ENCODE assay signal across 9 mouse cellular contexts in genomic region chr17:35236996-35237395, GRCm38 (mm10). TPM values are rescaled to one million over a fixed set of nuclear protein-coding genes. Genes with fewer than 3 reads are reported as not detected.
DNase-seq lines count a peak whose midpoint lies in the region; ATAC-seq lines count a peak whose summit lies in the region.
"Had no signal": no experiment of that assay in that cellular context is flagged by ENCODE, and none has a peak within 500 bp of the region (broad histone marks: within the 10 kb centered on the region; RNA-seq: fewer than 3 reads in every experiment).

No protein-coding gene starts in this region.

- H3K36me3 ChIP-seq in kidney, embryonic 15.5 days, result peaks cover 12% of the 10 kb centered on the region
- H3K36me3 ChIP-seq in forebrain, embryonic 16.5 days (ENCODE audit: control insufficient read depth, insufficient read depth), result no peaks in the 10 kb centered on the region
- H3K36me3 ChIP-seq in midbrain, embryonic 15.5 days (replicated peaks), result no peaks in the 10 kb centered on the region
- no peaks in the 10 kb centered on the region; the same call in 1 of the 2 replicates for H3K36me3 ChIP-seq in kidney, embryonic 14.5 days (ENCODE audit: control insufficient read depth, insufficient read depth, low read length)

- WGBS in kidney, embryonic 15.5 days, result 73% methylated on average over 9 of the region's 9 CpGs
- 80% methylated on average over 9 of the region's 9 CpGs for WGBS in forebrain, embryonic 16.5 days
- WGBS in midbrain, embryonic 15.5 days, result 77% methylated on average over 9 of the region's 9 CpGs
- 75% methylated on average over 9 of the region's 9 CpGs for WGBS in kidney, embryonic 14.5 days

- DNase-seq in kidney, postnatal 10 days, result no peak
- peak; percentile 41 to 55 for DNase-seq in cerebellum, postnatal 36 days
- no peak for DNase-seq in ovary, postnatal 10 days (ENCODE audit: low spot score)

- no peak overlapping the region for H3K27ac ChIP-seq in kidney, embryonic 15.5 days
- peak overlapping the region; percentile 97 for H3K27ac ChIP-seq in forebrain, embryonic 16.5 days (ENCODE audit: low read length)
- peak overlapping the region; percentile 93 for H3K27ac ChIP-seq in midbrain, embryonic 15.5 days
- H3K27ac ChIP-seq in kidney, embryonic 14.5 days (ENCODE audit: low read depth, low read length), result no peak overlapping the region

- H3K4me3 ChIP-seq in kidney, embryonic 15.5 days (replicated peaks), result peak overlapping the region; percentile 67; the same call in 1 of the 2 replicates
- peak overlapping the region; percentile 65 for H3K4me3 ChIP-seq in forebrain, embryonic 16.5 days (replicated peaks; ENCODE audit: low read length)
- peak overlapping the region; percentile 56 for H3K4me3 ChIP-seq in midbrain, embryonic 15.5 days
- no peak overlapping the region for H3K4me3 ChIP-seq in kidney, embryonic 14.5 days (ENCODE audit: low read length)

- no peaks in the 10 kb centered on the region for H3K9me3 ChIP-seq in kidney, embryonic 15.5 days (replicated peaks)
- H3K9me3 ChIP-seq in forebrain, embryonic 16.5 days (ENCODE audit: control insufficient read depth, low read length), result no peaks in the 10 kb centered on the region
- no peaks in the 10 kb centered on the region for H3K9me3 ChIP-seq in midbrain, embryonic 15.5 days
- no peaks in the 10 kb centered on the region for H3K9me3 ChIP-seq in kidney, embryonic 14.5 days (ENCODE audit: control insufficient read depth, low read length)

- no peaks in the 10 kb centered on the region for H3K27me3 ChIP-seq in kidney, embryonic 15.5 days
- H3K27me3 ChIP-seq in forebrain, embryonic 16.5 days (replicated peaks; ENCODE audit: control insufficient read depth, insufficient read depth, low read length), result no peaks in the 10 kb centered on the region
- no peaks in the 10 kb centered on the region for H3K27me3 ChIP-seq in midbrain, embryonic 15.5 days (replicated peaks)
- no peaks in the 10 kb centered on the region for H3K27me3 ChIP-seq in kidney, embryonic 14.5 days (ENCODE audit: control insufficient read depth, insufficient read depth, low read length)

- no peak for ATAC-seq in kidney, embryonic 15.5 days (replicated peaks; ENCODE audit: low FRiP score)
- no peak for ATAC-seq in forebrain, embryonic 16.5 days
- ATAC-seq in midbrain, embryonic 15.5 days (replicated peaks), result no peak
- ATAC-seq in kidney, embryonic 14.5 days (ENCODE audit: low FRiP score, low TSS enrichment), result no peak

- H3K4me1 ChIP-seq in kidney, embryonic 15.5 days, result peaks cover 48% of the 10 kb centered on the region
- peaks cover 40% of the 10 kb centered on the region for H3K4me1 ChIP-seq in forebrain, embryonic 16.5 days (replicated peaks; ENCODE audit: control insufficient read depth, insufficient read depth, low read length)
- peaks cover 45% of the 10 kb centered on the region for H3K4me1 ChIP-seq in midbrain, embryonic 15.5 days
- H3K4me1 ChIP-seq in kidney, embryonic 14.5 days (ENCODE audit: control insufficient read depth, insufficient read depth, low read length), result peaks cover 27% of the 10 kb centered on the region

- peak overlapping the region; percentile 70; the same call in 1 of the 2 replicates for H3K4me2 ChIP-seq in kidney, embryonic 15.5 days
- H3K4me2 ChIP-seq in forebrain, embryonic 16.5 days (ENCODE audit: low read length), result peak overlapping the region; percentile 94
- peak overlapping the region; percentile 97 for H3K4me2 ChIP-seq in midbrain, embryonic 15.5 days
- no peak overlapping the region for H3K4me2 ChIP-seq in kidney, embryonic 14.5 days (replicated peaks; ENCODE audit: low read depth, low read length)

- no peak overlapping the region for H3K9ac ChIP-seq in kidney, embryonic 15.5 days
- peak overlapping the region; percentile 83 for H3K9ac ChIP-seq in forebrain, embryonic 16.5 days (replicated peaks; ENCODE audit: low read depth, low read length)
- H3K9ac ChIP-seq in midbrain, embryonic 15.5 days, result peak overlapping the region; percentile 70; the same call in 1 of the 2 replicates
- no peak overlapping the region for H3K9ac ChIP-seq in kidney, embryonic 14.5 days (ENCODE audit: low read depth, low read length)

RNA-seq across cellular contexts. Expression of gene Nfkbil1, which starts 1.4 kb away (rescaled TPM):
- polyA plus RNA-seq in kidney, embryonic 15.5 days (2015; fragmentation: Nextera tagmentation; extraction: Ambion mirVana), result 11.3 and 12.4 TPM in 2 replicates
- 9.5 and 10.7 TPM in 2 replicates for polyA plus RNA-seq in forebrain, embryonic 16.5 days (2015; fragmentation: Nextera tagmentation; extraction: Ambion mirVana)
- polyA plus RNA-seq in midbrain, embryonic 15.5 days (2015; fragmentation: Nextera tagmentation; extraction: Ambion mirVana), result 11.7 and 11.8 TPM in 2 replicates
- 3.3 and 6.0 TPM in 2 replicates for polyA plus RNA-seq in kidney, embryonic 14.5 days (2014; fragmentation: Nextera tagmentation; extraction: Ambion mirVana)

RNA-seq across cellular contexts. Expression of gene Atp6v1g2, which starts 3.5 kb away (rescaled TPM):
- polyA plus RNA-seq in kidney, embryonic 15.5 days (2015; fragmentation: Nextera tagmentation; extraction: Ambion mirVana), result 6.2 and 6.4 TPM in 2 replicates
- 46.2 and 64.8 TPM in 2 replicates for polyA plus RNA-seq in forebrain, embryonic 16.5 days (2015; fragmentation: Nextera tagmentation; extraction: Ambion mirVana)
- 94.4 and 100 TPM in 2 replicates for polyA plus RNA-seq in midbrain, embryonic 15.5 days (2015; fragmentation: Nextera tagmentation; extraction: Ambion mirVana)
- polyA plus RNA-seq in kidney, embryonic 14.5 days (2014; fragmentation: Nextera tagmentation; extraction: Ambion mirVana), result 5.3 and 6.4 TPM in 2 replicates

RNA-seq across cellular contexts. Expression of gene Ddx39b, which starts 4.5 kb away (rescaled TPM):
- 531 and 538 TPM in 2 replicates for polyA plus RNA-seq in kidney, embryonic 15.5 days (2015; fragmentation: Nextera tagmentation; extraction: Ambion mirVana)
- 466 and 471 TPM in 2 replicates for polyA plus RNA-seq in forebrain, embryonic 16.5 days (2015; fragmentation: Nextera tagmentation; extraction: Ambion mirVana)
- polyA plus RNA-seq in midbrain, embryonic 15.5 days (2015; fragmentation: Nextera tagmentation; extraction: Ambion mirVana), result 379 and 391 TPM in 2 replicates
- polyA plus RNA-seq in kidney, embryonic 14.5 days (2014; fragmentation: Nextera tagmentation; extraction: Ambion mirVana), result 525 and 616 TPM in 2 replicates

RNA-seq across cellular contexts. Expression of gene Gm16181, which starts 16.4 kb away (rescaled TPM):
- 0.65 and 0.69 TPM in 2 replicates for polyA plus RNA-seq in kidney, embryonic 15.5 days (2015; fragmentation: Nextera tagmentation; extraction: Ambion mirVana)
- 0.62 TPM in 1 of 2 replicates, not detected in the other for polyA plus RNA-seq in forebrain, embryonic 16.5 days (2015; fragmentation: Nextera tagmentation; extraction: Ambion mirVana)
- polyA plus RNA-seq in midbrain, embryonic 15.5 days (2015; fragmentation: Nextera tagmentation; extraction: Ambion mirVana), result 1.6 TPM in 1 of 2 replicates, not detected in the other
- polyA plus RNA-seq in kidney, embryonic 14.5 days (2014; fragmentation: Nextera tagmentation; extraction: Ambion mirVana), result 0.89 TPM in 1 of 2 replicates, not detected in the other
- polyA plus RNA-seq: limb, embryonic 11.5 days; thymus, adult 2 months had no signal

RNA-seq across cellular contexts. Expression of gene H2-D1, which starts 25.5 kb away (rescaled TPM):
- 64.5 and 66.1 TPM in 2 replicates for polyA plus RNA-seq in kidney, embryonic 15.5 days (2015; fragmentation: Nextera tagmentation; extraction: Ambion mirVana)
- polyA plus RNA-seq in forebrain, embryonic 16.5 days (2015; fragmentation: Nextera tagmentation; extraction: Ambion mirVana), result 48.1 and 65.7 TPM in 2 replicates
- polyA plus RNA-seq in midbrain, embryonic 15.5 days (2015; fragmentation: Nextera tagmentation; extraction: Ambion mirVana), result 93.4 and 105 TPM in 2 replicates
- 38.3 and 42.8 TPM in 2 replicates for polyA plus RNA-seq in kidney, embryonic 14.5 days (2014; fragmentation: Nextera tagmentation; extraction: Ambion mirVana)

Comparison
In these comparisons a context has a peak if more than half of its experiments do, and no peak if none do; other contexts are left out.
1. H3K27ac ChIP-seq: peak in forebrain, embryonic 16.5 days (single experiment) and midbrain, embryonic 15.5 days (single experiment); none in kidney, embryonic 15.5 days (single experiment) and kidney, embryonic 14.5 days (single experiment).
2. H3K9ac ChIP-seq: peak in forebrain, embryonic 16.5 days (single experiment) and midbrain, embryonic 15.5 days (single experiment); none in kidney, embryonic 15.5 days (single experiment) and kidney, embryonic 14.5 days (single experiment).
3. DNase-seq: peak in cerebellum, postnatal 36 days (2 of 2); none in kidney, postnatal 10 days (single experiment) and ovary, postnatal 10 days (single experiment).